14 mouse cellular contexts compared by ENCODE assay signal in genomic region chr17:25595495-25595894, GRCm38 (mm10). TPM values are rescaled to one million over a fixed set of nuclear protein-coding genes. Genes with fewer than 3 reads are reported as not detected.
DNase-seq lines count a peak whose midpoint lies in the region; ATAC-seq and TF ChIP-seq lines count a peak whose summit lies in the region.
"Had no signal": no experiment of that assay in that cellular context is flagged by ENCODE, and none has a peak within 500 bp of the region (broad histone marks: within the 10 kb centered on the region; RNA-seq: fewer than 3 reads in every experiment).

No protein-coding gene starts in this region.

- no peak for TF ChIP-seq POLR2A in bone marrow, adult 2 months (IDR thresholded peaks at IDR 0.05; ENCODE audit: borderline replicate concordance, control insufficient read depth, low read depth, low read length)
- TF ChIP-seq POLR2A in cerebellum, adult 2 months (IDR thresholded peaks at IDR 0.05; ENCODE audit: borderline replicate concordance, insufficient read depth, low read length), result no peak

- no peaks in the 10 kb centered on the region; the same call in 1 of the 2 replicates for H3K4me1 ChIP-seq in bone marrow, adult 2 months (ENCODE audit: control insufficient read depth, insufficient read depth, low read length)
- peaks cover 24% of the 10 kb centered on the region for H3K4me1 ChIP-seq in cerebellum, adult 2 months (ENCODE audit: control insufficient read depth, insufficient read depth, low read length)
- peaks cover 17% of the 10 kb centered on the region for H3K4me1 ChIP-seq in kidney, embryonic 15.5 days

- no peak overlapping the region for H3K4me3 ChIP-seq in bone marrow, adult 2 months (replicated peaks; ENCODE audit: control insufficient read depth, low read depth, low read length)
- H3K4me3 ChIP-seq in cerebellum, adult 2 months (replicated peaks; ENCODE audit: insufficient read depth, low read depth, low read length), result no peak overlapping the region
- no peak overlapping the region for H3K4me3 ChIP-seq in kidney, embryonic 15.5 days (replicated peaks)
- H3K4me3 ChIP-seq: forebrain, embryonic 12.5 days; megakaryocyte, embryonic 14.5 days; neural tube, embryonic 13.5 days had no signal

- peaks cover 19% of the 10 kb centered on the region for H3K36me3 ChIP-seq in kidney, embryonic 15.5 days

- peak; percentile 24 to 33 for DNase-seq in heart, postnatal 10 days
- no peak for DNase-seq in heart, postnatal 36 days
- DNase-seq in lung, postnatal 36 days, result peak; percentile 17
- no peak for DNase-seq in lung, adult 18-20 months
- peak; percentile 79 for DNase-seq in testis, postnatal 14 days (ENCODE audit: low spot score)
- no peak for DNase-seq in cerebellum, adult 2 months
- DNase-seq: embryo, embryonic 11 days had no signal

- no peak overlapping the region for H3K9ac ChIP-seq in kidney, embryonic 15.5 days
- H3K9ac ChIP-seq: forebrain, embryonic 12.5 days; neural tube, embryonic 13.5 days had no signal

- WGBS in bone marrow, adult 2 months, result 70% methylated on average over 5 of the region's 5 CpGs
- WGBS in cerebellum, adult 2 months, result 72% methylated on average over 5 of the region's 5 CpGs
- WGBS in kidney, embryonic 15.5 days, result 72% methylated on average over 5 of the region's 5 CpGs

- H3K4me2 ChIP-seq in kidney, embryonic 15.5 days, result no peak overlapping the region
- H3K4me2 ChIP-seq: forebrain, embryonic 12.5 days; neural tube, embryonic 13.5 days had no signal

- H3K27me3 ChIP-seq in cerebellum, adult 2 months (ENCODE audit: control insufficient read depth, insufficient read depth, low read length), result no peaks in the 10 kb centered on the region
- no peaks in the 10 kb centered on the region for H3K27me3 ChIP-seq in kidney, embryonic 15.5 days
- H3K27me3 ChIP-seq: forebrain, embryonic 12.5 days; neural tube, embryonic 13.5 days had no signal

- H3K27ac ChIP-seq in bone marrow, adult 2 months (ENCODE audit: control insufficient read depth, insufficient read depth, low read depth, low read length, poor library complexity), result no peak overlapping the region
- H3K27ac ChIP-seq in cerebellum, adult 2 months (ENCODE audit: insufficient read depth, low read length), result no peak overlapping the region
- no peak overlapping the region for H3K27ac ChIP-seq in kidney, embryonic 15.5 days
- H3K27ac ChIP-seq: forebrain, embryonic 12.5 days; neural tube, embryonic 13.5 days had no signal

- no peaks in the 10 kb centered on the region for H3K9me3 ChIP-seq in kidney, embryonic 15.5 days (replicated peaks)
- H3K9me3 ChIP-seq: neural tube, embryonic 13.5 days had no signal

- peak; percentile 38; the same call in 1 of the 2 replicates for TF ChIP-seq CTCF in bone marrow, adult 2 months (IDR thresholded peaks at IDR 0.05; ENCODE audit: control insufficient read depth, insufficient read depth, low read length)
- TF ChIP-seq CTCF in cerebellum, adult 2 months (IDR thresholded peaks at IDR 0.05; ENCODE audit: borderline replicate concordance, insufficient read depth, low read depth, low read length), result no peak; the same call in 1 of the 2 replicates

- intact Hi-C loops in heart, postnatal 10 days (cut with DNase I), result loop anchor here (10.0 kb wide), 1 partner anchor 209 kb away; the partner anchor contains the start of gene Fbxl16
- intact Hi-C loops in heart, postnatal 36 days (cut with DNase I), result loop anchor here (5.0 kb wide), 1 partner anchor 118 kb away; no protein-coding TSS in a partner anchor

- no peak for ATAC-seq in kidney, embryonic 15.5 days (replicated peaks; ENCODE audit: low FRiP score)
- ATAC-seq: CD4-positive, CD25-positive, alpha-beta regulatory T cell, adult 4 months; hindbrain, embryonic 16.5 days had no signal

RNA-seq across cellular contexts. Expression of gene Lmf1, which starts 16.6 kb away (rescaled TPM):
- 10 to 100 TPM; 25.4 to 27.0 TPM for total RNA-seq in heart, postnatal 10 days (2021)
- total RNA-seq in heart, postnatal 36 days (2021), result 10 to 100 TPM; 27.4 to 33.8 TPM
- polyA plus RNA-seq in bone marrow, adult 2 months (2011; ENCODE audit: insufficient read depth, insufficient read length, low replicate concordance, missing spikeins), result 5.3 and 18.8 TPM in 2 replicates
- polyA plus RNA-seq in cerebellum, adult 2 months (2012; rRNA removed), result 18.6 and 19.1 TPM in 2 replicates
- 30.9 and 32.1 TPM in 2 replicates for polyA plus RNA-seq in kidney, embryonic 15.5 days (2015; fragmentation: Nextera tagmentation; extraction: Ambion mirVana)

RNA-seq across cellular contexts. Expression of gene Sox8, which starts 25.0 kb away (rescaled TPM):
- under 1 TPM; 0.72 to 0.93 TPM for total RNA-seq in heart, postnatal 10 days (2021)
- under 1 TPM; 0.33 to 0.49 TPM for total RNA-seq in heart, postnatal 36 days (2021)
- 1.2 TPM in 2 replicates for polyA plus RNA-seq in bone marrow, adult 2 months (2011; ENCODE audit: insufficient read depth, insufficient read length, low replicate concordance, missing spikeins)
- 35.9 and 38.0 TPM in 2 replicates for polyA plus RNA-seq in cerebellum, adult 2 months (2012; rRNA removed)
- polyA plus RNA-seq in kidney, embryonic 15.5 days (2015; fragmentation: Nextera tagmentation; extraction: Ambion mirVana), result 5.1 and 5.9 TPM in 2 replicates
- polyA plus RNA-seq: CD4-positive, CD25-positive, alpha-beta regulatory T cell, adult 4 months had no signal

Comparison
In these comparisons a context has a peak if more than half of its experiments do, and no peak if none do; other contexts are left out.
1. DNase-seq: peak in heart, postnatal 10 days (2 of 2), lung, postnatal 36 days (single experiment) and testis, postnatal 14 days (single experiment); none in heart, postnatal 36 days (0 of 2), lung, adult 18-20 months (0 of 2) and cerebellum, adult 2 months (0 of 2).